ENCODE assay signal across 21 mouse cellular contexts in genomic region chr19:57471033-57471432, GRCm38 (mm10). TPM values are rescaled to one million over a fixed set of nuclear protein-coding genes. Genes with fewer than 3 reads are reported as not detected.
DNase-seq lines count a peak whose midpoint lies in the region; ATAC-seq and TF ChIP-seq lines count a peak whose summit lies in the region.
"Had no signal": no experiment of that assay in that cellular context is flagged by ENCODE, and none has a peak within 500 bp of the region (broad histone marks: within the 10 kb centered on the region; RNA-seq: fewer than 3 reads in every experiment).

No protein-coding gene starts in this region.

- WGBS in midbrain, embryonic 11.5 days: 82% methylated on average over 12 of the region's 12 CpGs
- WGBS in midbrain, postnatal 0 days: 69% methylated on average over 12 of the region's 12 CpGs
- WGBS in limb, embryonic 14.5 days: 62% methylated on average over 12 of the region's 12 CpGs
- WGBS in thymus, adult 2 months: 95% methylated on average over 12 of the region's 12 CpGs

- TF ChIP-seq POLR2A in limb, embryonic 14.5 days (IDR thresholded peaks at IDR 0.05; ENCODE audit: borderline replicate concordance, extremely low read depth, insufficient read depth, insufficient read length): no peak
- TF ChIP-seq POLR2A in thymus, adult 2 months (IDR thresholded peaks at IDR 0.05; ENCODE audit: control insufficient read depth, extremely low read depth, insufficient read depth, low read length, poor library complexity): no peak

- H3K9me3 ChIP-seq in midbrain, embryonic 11.5 days (ENCODE audit: control insufficient read depth, low read length): no peaks in the 10 kb centered on the region
- no peaks in the 10 kb centered on the region for H3K9me3 ChIP-seq in midbrain, postnatal 0 days (ENCODE audit: low read length)
- H3K9me3 ChIP-seq in limb, embryonic 14.5 days (ENCODE audit: control insufficient read depth, low read length): 0 out of 2 replicates have a peak, but pooled peaks cover 3% of the 10 kb centered on the region
- H3K9me3 ChIP-seq: embryonic facial prominence, embryonic 13.5 days; forebrain, embryonic 12.5 days; neural tube, embryonic 12.5 days had no signal

- no peak overlapping the region for H3K9ac ChIP-seq in midbrain, embryonic 11.5 days (ENCODE audit: low read length)
- no peak overlapping the region for H3K9ac ChIP-seq in midbrain, postnatal 0 days (replicated peaks; ENCODE audit: low read length, poor library complexity, severe bottlenecking)
- no peak overlapping the region for H3K9ac ChIP-seq in limb, embryonic 14.5 days (ENCODE audit: low read depth, low read length, severe bottlenecking)
- H3K9ac ChIP-seq: embryonic facial prominence, embryonic 13.5 days; forebrain, embryonic 12.5 days; liver, embryonic 13.5 days; neural tube, embryonic 12.5 days had no signal

- H3K4me2 ChIP-seq in midbrain, embryonic 11.5 days: no peak overlapping the region
- no peak overlapping the region for H3K4me2 ChIP-seq in midbrain, postnatal 0 days (ENCODE audit: low read depth, low read length, poor library complexity, severe bottlenecking)
- H3K4me2 ChIP-seq in limb, embryonic 14.5 days (replicated peaks; ENCODE audit: low read depth, low read length, severe bottlenecking): no peak overlapping the region
- H3K4me2 ChIP-seq: embryonic facial prominence, embryonic 13.5 days; forebrain, embryonic 12.5 days; liver, embryonic 13.5 days; neural tube, embryonic 12.5 days had no signal

- H3K4me1 ChIP-seq in midbrain, embryonic 11.5 days (ENCODE audit: control insufficient read depth, insufficient read depth, low read length): no peaks in the 10 kb centered on the region
- peaks cover 3% of the 10 kb centered on the region; the same call in 1 of the 2 replicates for H3K4me1 ChIP-seq in midbrain, postnatal 0 days (ENCODE audit: insufficient read depth, low read length)
- H3K4me1 ChIP-seq in limb, embryonic 14.5 days (ENCODE audit: control insufficient read depth, insufficient read depth, low read length): peaks cover 3% of the 10 kb centered on the region
- no peaks in the 10 kb centered on the region for H3K4me1 ChIP-seq in thymus, adult 2 months (replicated peaks; ENCODE audit: control insufficient read depth, insufficient read depth, low read length)
- H3K4me1 ChIP-seq: liver, embryonic 13.5 days had no signal

- H3K4me3 ChIP-seq in gastrocnemius, adult 2 months: no peak overlapping the region
- no peak overlapping the region for H3K4me3 ChIP-seq in midbrain, embryonic 11.5 days (ENCODE audit: low read depth, low read length)
- H3K4me3 ChIP-seq in midbrain, postnatal 0 days (ENCODE audit: low read depth, low read length): no peak overlapping the region
- H3K4me3 ChIP-seq in limb, embryonic 14.5 days (replicated peaks; ENCODE audit: low read length): no peak overlapping the region
- H3K4me3 ChIP-seq in thymus, adult 2 months (ENCODE audit: control insufficient read depth, insufficient read depth, low read length): no peak overlapping the region
- H3K4me3 ChIP-seq: embryonic facial prominence, embryonic 13.5 days; forebrain, embryonic 12.5 days; left cerebral cortex, adult 2 months; liver, embryonic 13.5 days; neural tube, embryonic 12.5 days had no signal

- TF ChIP-seq CTCF in gastrocnemius, adult 2 months (IDR thresholded peaks at IDR 0.05): no peak
- no peak for TF ChIP-seq CTCF in midbrain, postnatal 0 days (IDR thresholded peaks at IDR 0.05)
- no peak for TF ChIP-seq CTCF in thymus, adult 2 months (IDR thresholded peaks at IDR 0.05; ENCODE audit: borderline replicate concordance, control insufficient read depth, extremely low read depth, insufficient read depth, low read length, poor library complexity)

- ATAC-seq in midbrain, embryonic 11.5 days (ENCODE audit: low FRiP score): no peak
- ATAC-seq in midbrain, postnatal 0 days (ENCODE audit: low FRiP score): no peak
- ATAC-seq in limb, embryonic 14.5 days (ENCODE audit: low FRiP score, low read depth): peak; percentile 32; the same call in 1 of the 2 replicates
- ATAC-seq: hindbrain, postnatal 0 days; lung, postnatal 0 days had no signal

- no peak overlapping the region for H3K27ac ChIP-seq in gastrocnemius, adult 2 months
- no peak overlapping the region for H3K27ac ChIP-seq in midbrain, embryonic 11.5 days (ENCODE audit: low read depth, low read length)
- no peak overlapping the region for H3K27ac ChIP-seq in midbrain, postnatal 0 days (ENCODE audit: low read depth, low read length)
- H3K27ac ChIP-seq in limb, embryonic 14.5 days (replicated peaks; ENCODE audit: low read depth, low read length): no peak overlapping the region
- H3K27ac ChIP-seq in thymus, adult 2 months (ENCODE audit: control insufficient read depth, insufficient read depth, low read length): no peak overlapping the region
- H3K27ac ChIP-seq: embryonic facial prominence, embryonic 13.5 days; forebrain, embryonic 12.5 days; hindbrain, postnatal 0 days; left cerebral cortex, adult 2 months; liver, embryonic 13.5 days; neural tube, embryonic 12.5 days had no signal

- H3K36me3 ChIP-seq in midbrain, embryonic 11.5 days (ENCODE audit: control insufficient read depth, insufficient read depth, low read length): peaks cover 2% of the 10 kb centered on the region; the same call in 1 of the 2 replicates
- no peaks in the 10 kb centered on the region for H3K36me3 ChIP-seq in midbrain, postnatal 0 days (ENCODE audit: insufficient read depth, low read length)
- H3K36me3 ChIP-seq in limb, embryonic 14.5 days (ENCODE audit: control insufficient read depth, insufficient read depth, low read length): peaks cover 11% of the 10 kb centered on the region; the same call in 1 of the 2 replicates
- H3K36me3 ChIP-seq in thymus, adult 2 months (ENCODE audit: control insufficient read depth, insufficient read depth, low read length): no peaks in the 10 kb centered on the region

- intact Hi-C loops in gastrocnemius, adult 2 months (cut with DNase I): no loop called here

- H3K27me3 ChIP-seq in midbrain, embryonic 11.5 days (ENCODE audit: control insufficient read depth, insufficient read depth, low read length): no peaks in the 10 kb centered on the region
- no peaks in the 10 kb centered on the region for H3K27me3 ChIP-seq in midbrain, postnatal 0 days (ENCODE audit: insufficient read depth, low read length)
- H3K27me3 ChIP-seq in limb, embryonic 14.5 days (ENCODE audit: control insufficient read depth, insufficient read depth, low read length): no peaks in the 10 kb centered on the region
- no peaks in the 10 kb centered on the region for H3K27me3 ChIP-seq in thymus, adult 2 months (ENCODE audit: control insufficient read depth, insufficient read depth, low read length)
- H3K27me3 ChIP-seq: embryonic facial prominence, embryonic 13.5 days; forebrain, embryonic 12.5 days; liver, embryonic 13.5 days; neural tube, embryonic 12.5 days had no signal

- DNase-seq in gastrocnemius, adult 2 months: peak; percentile 34
- no peak for DNase-seq in gastrocnemius, adult 8-10 months (ENCODE audit: low spot score in 2 of 2)
- DNase-seq in midbrain, embryonic 11.5 days (ENCODE audit: low spot score, missing footprints): peak; percentile 21
- DNase-seq in midbrain, postnatal 0 days (ENCODE audit: low spot score): no peak
- peak; percentile 93 for DNase-seq in brain, adult 2 months (ENCODE audit: low read depth, low spot score)
- DNase-seq in limb, embryonic 14.5 days (ENCODE audit: low spot score): no peak
- no peak for DNase-seq in thymus, adult 2 months
- DNase-seq in ovary, postnatal 14 days (ENCODE audit: low spot score): no peak
- DNase-seq: B cell, adult 2 months; cerebellum, adult 2 months; gastrocnemius, postnatal 10 days; heart, postnatal 10 days; kidney, adult 18-20 months; kidney, postnatal 36 days; liver, embryonic 13.5 days had no signal

RNA-seq across cellular contexts. Expression of gene Trub1, which starts 18.3 kb away (rescaled TPM):
- 1 to 10 TPM; 3.8 to 6.9 TPM for total RNA-seq in gastrocnemius, adult 2 months (2021)
- 1 to 10 TPM; 2.6 to 4.7 (median 4.0) TPM for total RNA-seq in gastrocnemius, adult 8-10 months (2022)
- polyA plus RNA-seq in midbrain, embryonic 11.5 days (2014; fragmentation: Nextera tagmentation; extraction: Ambion mirVana): 16.0 and 16.4 TPM in 2 replicates
- 18.5 and 23.6 TPM in 2 replicates for total RNA-seq in midbrain, postnatal 0 days (2014; rRNA removed)
- 18.2 and 18.3 TPM in 2 replicates for polyA plus RNA-seq in midbrain, postnatal 0 days (2015; fragmentation: Nextera tagmentation; extraction: Ambion mirVana)
- polyA plus RNA-seq in limb, embryonic 14.5 days (2012; rRNA removed): 31.7 and 31.8 TPM in 2 replicates
- 22.7 and 24.4 TPM in 2 replicates for polyA plus RNA-seq in limb, embryonic 14.5 days (2014; fragmentation: Nextera tagmentation; extraction: Ambion mirVana)
- 7.7 and 8.1 TPM in 2 replicates for polyA plus RNA-seq in thymus, adult 2 months (2012; rRNA removed)

Comparison
In these comparisons a context has a peak if more than half of its experiments do, and no peak if none do; other contexts are left out.
1. DNase-seq: peak in gastrocnemius, adult 2 months (single experiment), midbrain, embryonic 11.5 days (single experiment) and brain, adult 2 months (single experiment); none in gastrocnemius, adult 8-10 months (0 of 2), midbrain, postnatal 0 days (single experiment), limb, embryonic 14.5 days (single experiment), thymus, adult 2 months (single experiment) and ovary, postnatal 14 days (single experiment).